Mouse (Mus musculus): ENCODE data around the gene Cbx4.

GRCm38 (mm10) chr11:119116992-119117391, 31.0 kb upstream of the Cbx4 start:
- TF ChIP-seq CTCF (IDR thresholded peaks at IDR 0.05; ENCODE audit: low read depth) (no peak), EP300 (optimal IDR thresholded peaks at IDR 0.05) (no peak)
